Mouse (Mus musculus) midbrain, embryonic 12.5 days (tissue): ENCODE results near the gene Iqgap2. TPM values are rescaled to one million over a fixed set of nuclear protein-coding genes. Genes with fewer than 3 reads are reported as not detected.

Experiments used
- ATAC-seq: fragments of 200-750 bp; cut with Nextera tagmentation; 2 replicates; pipeline ENCODE4 v1.8.0; 2017; ENCODE audit warnings: low read depth, moderate TSS enrichment, moderate library complexity; ENCODE audit not compliant: low FRiP score
- H3K27ac ChIP-seq: fragments of 300-500 bp; sonication (generic); replicated peaks from 2 replicates; pipeline ENCODE4 v1.5.1; 2016; ENCODE audit warnings: mild to moderate bottlenecking
- H3K27me3 ChIP-seq: fragments of 300-500 bp; sonication (generic); 2 replicates; pipeline ENCODE4 v1.6.1; 2016; ENCODE audit warnings: mild to moderate bottlenecking
- H3K36me3 ChIP-seq: fragments of 300-500 bp; sonication (generic); 2 replicates; pipeline ENCODE4 v1.6.1; 2016
- H3K4me1 ChIP-seq: fragments of 300-500 bp; sonication (generic); 2 replicates; pipeline ENCODE4 v1.6.1; 2016
- H3K4me2 ChIP-seq: fragments of 300-500 bp; sonication (generic); replicated peaks from 2 replicates; pipeline ENCODE4 v1.6.1; 2016; ENCODE audit warnings: mild to moderate bottlenecking, moderate library complexity
- H3K4me3 ChIP-seq: fragments of 300-500 bp; sonication (generic); 2 replicates; pipeline ENCODE4 v1.5.1; 2016; ENCODE audit warnings: mild to moderate bottlenecking
- H3K9ac ChIP-seq: fragments of 300-500 bp; sonication (generic); replicated peaks from 2 replicates; pipeline ENCODE4 v1.6.1; 2016; ENCODE audit warnings: mild to moderate bottlenecking, moderate library complexity
- H3K9me3 ChIP-seq: fragments of 300-500 bp; sonication (generic); 2 replicates; pipeline ENCODE4 v1.6.1; 2016; ENCODE audit warnings: mild to moderate bottlenecking
- WGBS: fragments of 180-500 bp; shearing (Covaris S2); methylation state at CpG from one replicate; pipeline ENCODE4 v1.1.7; 2016; 5-methylcytosine and 5-hydroxymethylcytosine counted together
- polyA plus RNA-seq: library from polyadenylated mRNA; unstranded; fragments of >200 nt; fragmentation: Nextera tagmentation; extraction: Ambion mirVana; gene quantifications from 2 replicates; pipeline ENCODE4 v1.2.1, GENCODE M21; 2016

Iqgap2 gene
- polyA plus RNA-seq, 1 experiment from 2014 or later = 13.0 TPM

DNA sequence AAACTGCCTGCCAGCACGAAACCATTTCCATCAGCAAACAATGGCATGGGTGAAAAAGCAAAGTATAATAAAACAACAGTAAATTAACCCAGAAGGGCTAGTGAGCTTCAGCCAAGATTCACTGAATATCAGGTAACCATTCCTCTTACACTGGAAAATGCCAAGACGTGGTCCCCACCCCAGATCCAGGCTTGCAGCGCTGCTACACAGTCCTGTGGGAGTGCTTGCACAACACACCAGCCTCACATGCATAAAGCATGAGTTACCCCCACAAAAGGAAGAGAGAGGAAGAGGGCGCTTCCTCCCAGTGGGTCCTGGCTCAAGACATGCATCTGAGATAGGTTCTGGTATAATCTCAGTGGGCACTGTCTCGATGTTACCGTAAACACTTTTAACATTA, 100.8 kb downstream of the Iqgap2 start:
- Histone ChIP-seq H3K4me3 (no peak overlapping the region), H3K27me3 (no peaks in the 10 kb centered on the region), H3K9ac (no peak overlapping the region), H3K4me1 (peaks cover 3% of the 10 kb centered on the region; the same call in 1 of the 2 replicates), H3K27ac (no peak overlapping the region), H3K9me3 (no peaks in the 10 kb centered on the region), H3K36me3 (no peaks in the 10 kb centered on the region), H3K4me2 (no peak overlapping the region)
- WGBS = 79% methylated on average over 6 of the region's 6 CpGs
- no peak for ATAC-seq

GRCm38 (mm10) chr13:95788631-95789376, 102.9 kb downstream of the Iqgap2 start:
- peaks cover 3% of the 10 kb centered on the region; the same call in 1 of the 2 replicates for H3K4me1 ChIP-seq
- no peaks in the 10 kb centered on the region for H3K27me3 ChIP-seq
- ATAC-seq = no peak
- no peak overlapping the region for H3K4me2 ChIP-seq
- H3K9ac ChIP-seq = no peak overlapping the region
- H3K4me3 ChIP-seq = no peak overlapping the region
- 88% methylated on average over 10 of the region's 10 CpGs for WGBS
- no peak overlapping the region for H3K27ac ChIP-seq
- no peaks in the 10 kb centered on the region for H3K9me3 ChIP-seq
- no peaks in the 10 kb centered on the region for H3K36me3 ChIP-seq

- Histone ChIP-seq H3K36me3 (no peaks in the 10 kb centered on the region), H3K27me3 (no peaks in the 10 kb centered on the region), H3K4me3 (no peak overlapping the region), H3K27ac (no peak overlapping the region), H3K4me1 (peaks cover 28% of the 10 kb centered on the region), H3K4me2 (no peak overlapping the region), H3K9me3 (no peaks in the 10 kb centered on the region), H3K9ac (no peak overlapping the region)
- no peak for ATAC-seq
- WGBS = 27% methylated on average over 2 of the region's 2 CpGs
These were observed 108.8 kb downstream of the Iqgap2 start for GRCm38 (mm10) chr13:95782969-95783332.

DNA sequence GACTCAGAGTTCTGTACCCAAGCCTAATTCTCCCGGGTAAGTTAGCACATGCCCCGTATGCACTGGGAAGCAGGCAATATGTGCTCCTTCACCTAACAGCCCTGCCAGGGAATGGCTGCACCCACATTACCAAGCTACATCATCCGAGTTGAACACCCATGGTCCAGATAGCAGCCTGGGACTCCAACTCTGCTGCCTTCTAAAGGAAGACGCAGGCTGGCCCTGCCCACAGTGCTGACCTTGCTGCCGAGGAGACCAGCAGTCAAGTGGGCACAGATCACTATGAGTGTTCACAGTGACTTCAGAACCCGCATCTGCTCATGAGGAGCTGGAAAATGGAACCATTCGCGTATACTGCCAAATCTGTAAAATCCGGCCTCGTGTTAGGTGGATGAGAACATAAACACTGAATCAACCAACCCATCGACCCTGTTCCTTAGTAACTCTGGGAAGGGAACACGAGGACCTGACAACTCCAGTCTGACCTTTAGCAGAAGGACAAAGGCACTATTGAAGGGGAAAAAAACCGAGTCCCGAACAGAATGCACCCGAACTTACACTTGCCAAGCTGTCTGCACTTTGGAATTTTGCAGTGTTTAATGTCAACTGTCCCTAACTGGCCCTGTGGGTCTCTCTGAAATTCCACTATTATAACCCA, 109.3 kb downstream of the Iqgap2 start:
- no peaks in the 10 kb centered on the region for H3K9me3 ChIP-seq
- 68% methylated on average over 15 of the region's 15 CpGs for WGBS
- H3K4me3 ChIP-seq = no peak overlapping the region
- no peak overlapping the region for H3K27ac ChIP-seq
- no peak for ATAC-seq
- no peak overlapping the region for H3K4me2 ChIP-seq
- H3K9ac ChIP-seq = no peak overlapping the region
- H3K36me3 ChIP-seq = no peaks in the 10 kb centered on the region
- peaks cover 28% of the 10 kb centered on the region for H3K4me1 ChIP-seq
- H3K27me3 ChIP-seq = no peaks in the 10 kb centered on the region

GRCm38 (mm10) chr13:95780038-95780437, 111.7 kb downstream of the Iqgap2 start:
- Histone ChIP-seq H3K36me3 (no peaks in the 10 kb centered on the region), H3K9me3 (no peaks in the 10 kb centered on the region), H3K4me3 (no peak overlapping the region), H3K4me1 (peaks cover 40% of the 10 kb centered on the region), H3K27ac (no peak overlapping the region), H3K9ac (no peak overlapping the region), H3K4me2 (no peak overlapping the region), H3K27me3 (no peaks in the 10 kb centered on the region)
- WGBS = 89% methylated on average over 7 of the region's 7 CpGs
- no peak for ATAC-seq

DNA sequence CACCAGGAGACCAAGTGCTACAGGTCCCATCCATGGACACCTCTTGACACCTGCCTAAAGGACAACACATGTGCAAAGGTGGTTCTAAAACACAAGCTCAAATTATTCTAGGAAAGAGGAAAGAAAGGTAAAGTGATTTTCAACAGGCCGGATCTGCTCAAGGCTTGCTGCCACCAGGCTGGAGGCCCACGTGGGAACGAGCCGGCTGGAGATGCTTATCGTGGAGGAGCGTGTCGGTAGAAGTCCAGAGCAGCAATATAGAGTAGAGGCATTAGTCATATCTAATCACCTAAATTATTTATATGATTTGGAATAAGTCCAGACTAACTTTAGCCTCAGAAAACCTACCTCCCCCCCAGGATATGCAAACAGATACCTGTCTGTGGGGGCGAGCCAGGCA, 112.5 kb downstream of the Iqgap2 start:
- H3K4me2 ChIP-seq = no peak overlapping the region
- H3K4me1 ChIP-seq = peaks cover 43% of the 10 kb centered on the region
- ATAC-seq = no peak
- 87% methylated on average over 8 of the region's 8 CpGs for WGBS
- H3K27me3 ChIP-seq = no peaks in the 10 kb centered on the region
- H3K36me3 ChIP-seq = no peaks in the 10 kb centered on the region
- H3K9me3 ChIP-seq = no peaks in the 10 kb centered on the region
- H3K9ac ChIP-seq = no peak overlapping the region
- H3K4me3 ChIP-seq = no peak overlapping the region
- no peak overlapping the region for H3K27ac ChIP-seq

- peaks cover 43% of the 10 kb centered on the region for H3K4me1 ChIP-seq
- no peaks in the 10 kb centered on the region for H3K9me3 ChIP-seq
- no peak overlapping the region for H3K4me3 ChIP-seq
- no peak for ATAC-seq
- no peak overlapping the region for H3K27ac ChIP-seq
- H3K4me2 ChIP-seq = no peak overlapping the region
- WGBS = 74% methylated on average over 9 of the region's 9 CpGs
- H3K36me3 ChIP-seq = no peaks in the 10 kb centered on the region
- no peaks in the 10 kb centered on the region for H3K27me3 ChIP-seq
- no peak overlapping the region for H3K9ac ChIP-seq
These were observed 113.0 kb downstream of the Iqgap2 start for GRCm38 (mm10) chr13:95778761-95779161.

- Histone ChIP-seq H3K27ac (no peak overlapping the region), H3K9me3 (no peaks in the 10 kb centered on the region), H3K4me1 (peaks cover 36% of the 10 kb centered on the region), H3K4me3 (no peak overlapping the region), H3K36me3 (no peaks in the 10 kb centered on the region), H3K4me2 (no peak overlapping the region), H3K27me3 (no peaks in the 10 kb centered on the region), H3K9ac (no peak overlapping the region)
- ATAC-seq = no peak
- WGBS = 95% methylated on average over 5 of the region's 5 CpGs
These were observed 113.9 kb downstream of the Iqgap2 start for GRCm38 (mm10) chr13:95777651-95778391.

- H3K4me2 ChIP-seq = no peak overlapping the region
These were observed 114.5 kb downstream of the Iqgap2 start for GRCm38 (mm10) chr13:95777237-95777636.

DNA sequence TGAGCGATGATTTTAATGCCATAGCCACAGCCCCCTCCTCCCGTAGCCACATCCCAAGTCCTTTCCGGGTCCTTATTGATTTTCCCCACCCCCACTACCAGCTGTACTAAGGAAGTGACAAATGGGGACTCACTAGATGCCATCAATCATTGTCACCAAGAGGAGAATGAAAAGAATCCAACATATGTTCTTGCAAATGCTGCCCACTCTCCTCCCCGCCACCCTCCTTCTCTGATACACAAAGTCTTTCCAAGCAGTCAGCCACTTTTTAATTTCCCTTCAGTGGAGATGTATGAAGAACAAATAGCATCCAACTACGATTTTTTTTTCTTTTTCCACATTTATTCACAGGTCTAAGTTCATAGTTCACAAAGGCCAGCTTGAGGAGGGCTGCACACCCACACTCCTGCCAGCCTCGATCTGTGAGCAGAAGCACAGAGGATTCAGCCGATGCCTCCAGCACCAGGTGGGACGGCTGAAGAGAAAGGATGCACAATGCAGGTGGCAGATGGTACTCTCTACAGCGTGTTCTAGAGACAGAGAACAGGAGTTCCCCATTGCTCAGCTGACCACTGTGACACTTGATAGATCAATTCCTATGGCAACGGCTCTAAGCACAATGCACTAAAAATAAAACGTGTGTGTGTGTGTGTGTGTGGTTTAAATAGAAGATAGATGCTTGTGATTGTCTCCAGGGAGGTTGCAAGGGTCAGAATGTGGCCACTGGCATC, 116.6 kb downstream of the Iqgap2 start:
- Histone ChIP-seq H3K27me3 (no peaks in the 10 kb centered on the region), H3K4me2 (no peak overlapping the region), H3K27ac (peak overlapping the region; percentile 49; the same call in 1 of the 2 replicates), H3K9me3 (no peaks in the 10 kb centered on the region), H3K36me3 (no peaks in the 10 kb centered on the region), H3K4me1 (peaks cover 22% of the 10 kb centered on the region), H3K4me3 (no peak overlapping the region), H3K9ac (no peak overlapping the region)
- WGBS = 42% methylated on average over 11 of the region's 11 CpGs
- peak; percentile 59 for ATAC-seq

More at GRCm38 (mm10) chr13:95777237-95777636, 114.5 kb downstream of the Iqgap2 start:
- Histone ChIP-seq H3K4me3 (no peak overlapping the region), H3K27me3 (no peaks in the 10 kb centered on the region), H3K36me3 (no peaks in the 10 kb centered on the region), H3K27ac (no peak overlapping the region), H3K4me1 (peaks cover 30% of the 10 kb centered on the region), H3K9ac (no peak overlapping the region), H3K9me3 (no peaks in the 10 kb centered on the region)
- WGBS = 40% methylated on average over 2 of the region's 2 CpGs
- no peak; the same call in 1 of the 2 replicates for ATAC-seq

DNA sequence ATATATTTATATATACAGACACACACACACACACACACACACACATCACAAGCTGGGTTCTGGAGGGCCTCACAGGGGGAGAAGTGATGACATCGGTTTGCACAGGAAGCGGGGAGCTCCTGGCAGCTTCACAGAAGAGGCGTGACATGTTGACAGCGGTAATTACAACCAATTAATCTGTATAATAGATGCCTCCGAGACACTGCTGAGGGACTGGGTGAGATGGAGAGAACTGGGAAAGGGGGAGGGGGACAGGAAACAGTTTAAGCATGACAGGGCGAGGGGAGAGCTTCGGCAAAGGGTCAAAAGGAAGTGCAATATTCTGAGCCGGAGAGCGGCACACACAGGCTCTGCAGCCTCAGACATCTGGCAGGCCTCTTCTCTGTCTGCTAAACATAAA, 126.7 kb downstream of the Iqgap2 start:
- H3K27me3 ChIP-seq = no peaks in the 10 kb centered on the region
- H3K4me2 ChIP-seq = peak overlapping the region; percentile 3; the same call in 1 of the 2 replicates
- H3K4me3 ChIP-seq = no peak overlapping the region
- 43% methylated on average over 9 of the region's 9 CpGs for WGBS
- peak overlapping the region; percentile 42; the same call in 1 of the 2 replicates for H3K27ac ChIP-seq
- no peaks in the 10 kb centered on the region for H3K36me3 ChIP-seq
- ATAC-seq = peak; percentile 65
- no peak overlapping the region for H3K9ac ChIP-seq
- peaks cover 23% of the 10 kb centered on the region for H3K4me1 ChIP-seq
- no peaks in the 10 kb centered on the region for H3K9me3 ChIP-seq
